19 mouse cellular contexts compared by ENCODE assay signal in the genomic region with DNA sequence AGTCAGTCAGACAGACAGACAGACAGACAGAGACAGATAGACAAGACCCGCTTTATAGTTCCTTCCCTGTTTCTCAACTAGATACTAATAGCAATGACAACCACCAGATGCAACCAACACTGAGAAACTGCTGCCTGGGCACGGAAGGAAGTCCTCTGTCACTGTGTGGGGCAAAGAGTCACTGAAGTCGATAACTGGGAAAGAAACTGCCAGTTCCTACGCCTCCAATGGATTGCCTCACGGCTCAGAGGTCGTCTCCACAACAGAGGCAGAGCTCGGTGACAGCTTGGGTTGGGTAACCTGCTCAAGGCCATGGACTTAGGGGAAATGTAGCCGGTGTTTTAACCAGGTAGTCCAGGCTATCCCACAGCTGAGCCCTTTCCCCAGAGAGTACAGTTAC. TPM values are rescaled to one million over a fixed set of nuclear protein-coding genes. Genes with fewer than 3 reads are reported as not detected.
DNase-seq lines count a peak whose midpoint lies in the region; ATAC-seq and TF ChIP-seq lines count a peak whose summit lies in the region.
"Had no signal": no experiment of that assay in that cellular context is flagged by ENCODE, and none has a peak within 500 bp of the region (broad histone marks: within the 10 kb centered on the region; RNA-seq: fewer than 3 reads in every experiment).

No protein-coding gene starts in this region.

- no peak for ATAC-seq in liver, embryonic 13.5 days (ENCODE audit: low read depth)
- no peak for ATAC-seq in erythroid progenitor cell, adult 5-6 weeks (replicated peaks; ENCODE audit: low FRiP score, poor library complexity, severe bottlenecking)
- ATAC-seq in forebrain, embryonic 13.5 days, result no peak
- ATAC-seq: forebrain, embryonic 14.5 days had no signal

- H3K36me3 ChIP-seq in liver, embryonic 13.5 days, result peaks cover 80% of the 10 kb centered on the region
- no peaks in the 10 kb centered on the region for H3K36me3 ChIP-seq in forebrain, embryonic 13.5 days (ENCODE audit: poor library complexity, severe bottlenecking)
- H3K36me3 ChIP-seq: hindbrain, embryonic 12.5 days; neural tube, embryonic 12.5 days had no signal

- peak; percentile 43 for DNase-seq in adrenal gland, postnatal 10 days
- DNase-seq in adrenal gland, adult 8-10 months, result no peak
- peak; percentile 16 for DNase-seq in lung, postnatal 25 days (ENCODE audit: low spot score)
- DNase-seq in lung, adult 2 months, result no peak
- DNase-seq in liver, embryonic 13.5 days, result no peak
- peak; percentile 75 for DNase-seq in yolk sac, embryonic 10.5 days (ENCODE audit: low spot score)
- DNase-seq: cerebellum, adult 9-11 months; embryo, embryonic 11 days; heart, adult 2 months; thymus, postnatal 14 days had no signal

- no peak for TF ChIP-seq POLR2A in lung, adult 2 months (IDR thresholded peaks at IDR 0.05; ENCODE audit: borderline replicate concordance, extremely low read depth, low read depth, low read length)

- 0 out of 2 replicates have a peak overlapping the region, but pooled peaks have one; percentile 35 for H3K9ac ChIP-seq in liver, embryonic 13.5 days
- no peak overlapping the region for H3K9ac ChIP-seq in forebrain, embryonic 13.5 days
- H3K9ac ChIP-seq: hindbrain, embryonic 12.5 days; limb, embryonic 15.5 days; neural tube, embryonic 12.5 days; stomach, embryonic 15.5 days had no signal

- no peaks in the 10 kb centered on the region for H3K27me3 ChIP-seq in liver, embryonic 13.5 days
- H3K27me3 ChIP-seq in forebrain, embryonic 13.5 days, result no peaks in the 10 kb centered on the region
- H3K27me3 ChIP-seq: hindbrain, embryonic 12.5 days; limb, embryonic 15.5 days; neural tube, embryonic 12.5 days; stomach, embryonic 15.5 days had no signal

- WGBS in lung, adult 2 months, result 77% methylated on average over 8 of the region's 8 CpGs
- WGBS in liver, embryonic 13.5 days (ENCODE audit: insufficient replicate concordance), result 46% methylated on average over 8 of the region's 8 CpGs
- WGBS in forebrain, embryonic 13.5 days, result 88% methylated on average over 8 of the region's 8 CpGs

- peak overlapping the region; percentile 83 for H3K27ac ChIP-seq in liver, embryonic 13.5 days
- H3K27ac ChIP-seq in forebrain, embryonic 13.5 days, result no peak overlapping the region
- H3K27ac ChIP-seq: heart, adult 2 months; hindbrain, embryonic 12.5 days; layer of hippocampus, adult 2 months; limb, embryonic 15.5 days; neural tube, embryonic 12.5 days; stomach, embryonic 15.5 days had no signal

- H3K4me1 ChIP-seq in lung, adult 2 months (ENCODE audit: control insufficient read depth, insufficient read depth, low read length), result peaks cover 7% of the 10 kb centered on the region; the same call in 1 of the 2 replicates
- peaks cover 91% of the 10 kb centered on the region for H3K4me1 ChIP-seq in liver, embryonic 13.5 days (replicated peaks)
- H3K4me1 ChIP-seq in forebrain, embryonic 13.5 days, result peaks cover 16% of the 10 kb centered on the region

- TF ChIP-seq CTCF in lung, adult 2 months (IDR thresholded peaks at IDR 0.05; ENCODE audit: insufficient read depth, low read length), result no peak

- no peaks in the 10 kb centered on the region for H3K9me3 ChIP-seq in liver, embryonic 13.5 days (replicated peaks)
- no peaks in the 10 kb centered on the region for H3K9me3 ChIP-seq in forebrain, embryonic 13.5 days (replicated peaks)
- H3K9me3 ChIP-seq: hindbrain, embryonic 12.5 days; limb, embryonic 15.5 days; neural tube, embryonic 12.5 days; stomach, embryonic 15.5 days had no signal

- no peak overlapping the region for H3K4me3 ChIP-seq in lung, adult 2 months (replicated peaks; ENCODE audit: extremely low read depth, low read depth, low read length)
- H3K4me3 ChIP-seq in liver, embryonic 13.5 days (replicated peaks), result no peak overlapping the region
- H3K4me3 ChIP-seq in forebrain, embryonic 13.5 days, result no peak overlapping the region
- H3K4me3 ChIP-seq: heart, adult 2 months; hindbrain, embryonic 12.5 days; layer of hippocampus, adult 2 months; limb, embryonic 15.5 days; neural tube, embryonic 12.5 days; stomach, embryonic 15.5 days had no signal

- no peak overlapping the region for H3K4me2 ChIP-seq in liver, embryonic 13.5 days
- H3K4me2 ChIP-seq in forebrain, embryonic 13.5 days, result no peak overlapping the region
- H3K4me2 ChIP-seq: hindbrain, embryonic 12.5 days; limb, embryonic 15.5 days; neural tube, embryonic 12.5 days; stomach, embryonic 15.5 days had no signal

RNA-seq across cellular contexts. Expression of a gene that starts 12.1 kb away (rescaled TPM):
- 10 to 100 TPM; 24.8 to 46.9 TPM for total RNA-seq in adrenal gland, postnatal 10 days (2021)
- total RNA-seq in adrenal gland, adult 8-10 months (2022), result 10 to 100 TPM; 10.6 to 40.4 (median 26.8) TPM
- 9.2 and 10.1 TPM in 2 replicates for polyA plus RNA-seq in lung, adult 2 months (2012; rRNA removed)
- 27.4 and 29.3 TPM in 2 replicates for polyA plus RNA-seq in liver, embryonic 13.5 days (2015; fragmentation: Nextera tagmentation; extraction: Ambion mirVana)
- 8.3 and 38.6 TPM in 2 replicates for total RNA-seq in erythroid progenitor cell, adult 5-6 weeks (2015; ENCODE audit: low replicate concordance)
- total RNA-seq in erythroid progenitor cell, adult 5-6 weeks (2017; ENCODE audit: low replicate concordance), result 5.1 and 14.5 TPM in 2 replicates
- polyA plus RNA-seq in forebrain, embryonic 13.5 days (2015; fragmentation: Nextera tagmentation; extraction: Ambion mirVana), result 7.6 and 9.1 TPM in 2 replicates

RNA-seq across cellular contexts. Expression of a gene that starts 17.5 kb away (rescaled TPM):
- not detected for total RNA-seq in adrenal gland, postnatal 10 days (2021)
- under 1 TPM in 1 of 4 experiments, not detected in 3; 0.22 TPM for total RNA-seq in adrenal gland, adult 8-10 months (2022)
- 0.07 and 0.46 TPM in 2 replicates for polyA plus RNA-seq in lung, adult 2 months (2012; rRNA removed)
- not detected in 2 replicates for polyA plus RNA-seq in liver, embryonic 13.5 days (2015; fragmentation: Nextera tagmentation; extraction: Ambion mirVana)
- not detected in 2 replicates for total RNA-seq in erythroid progenitor cell, adult 5-6 weeks (2015; ENCODE audit: low replicate concordance)
- not detected in 2 replicates for total RNA-seq in erythroid progenitor cell, adult 5-6 weeks (2017; ENCODE audit: low replicate concordance)
- polyA plus RNA-seq in forebrain, embryonic 13.5 days (2015; fragmentation: Nextera tagmentation; extraction: Ambion mirVana), result not detected in 2 replicates
- total RNA-seq: heart, adult 2 months; left cerebral cortex, postnatal 10 days had no signal
- polyA plus RNA-seq: forebrain, embryonic 14.5 days; hindbrain, embryonic 12.5 days; neural tube, embryonic 12.5 days had no signal

Comparison
In these comparisons a context has a peak if more than half of its experiments do, and no peak if none do; other contexts are left out.
1. DNase-seq: peak in adrenal gland, postnatal 10 days (single experiment), lung, postnatal 25 days (single experiment) and yolk sac, embryonic 10.5 days (single experiment); none in adrenal gland, adult 8-10 months (single experiment), lung, adult 2 months (single experiment) and liver, embryonic 13.5 days (single experiment).